Mouse (Mus musculus) E14TG2a.4 (cell line): ENCODE results near the gene Rnf38.

ENCODE experiments used
- CTCF ChIP-seq: conservative IDR thresholded peaks from 2 replicates; pipeline ENCODE4 v1.5.1; 2014; ENCODE audit warnings: low read length
- POU5F1 ChIP-seq: IDR thresholded peaks from 2 replicates; pipeline ENCODE4 v1.6.1; 2014; ENCODE audit warnings: low read length, borderline replicate concordance

DNA sequence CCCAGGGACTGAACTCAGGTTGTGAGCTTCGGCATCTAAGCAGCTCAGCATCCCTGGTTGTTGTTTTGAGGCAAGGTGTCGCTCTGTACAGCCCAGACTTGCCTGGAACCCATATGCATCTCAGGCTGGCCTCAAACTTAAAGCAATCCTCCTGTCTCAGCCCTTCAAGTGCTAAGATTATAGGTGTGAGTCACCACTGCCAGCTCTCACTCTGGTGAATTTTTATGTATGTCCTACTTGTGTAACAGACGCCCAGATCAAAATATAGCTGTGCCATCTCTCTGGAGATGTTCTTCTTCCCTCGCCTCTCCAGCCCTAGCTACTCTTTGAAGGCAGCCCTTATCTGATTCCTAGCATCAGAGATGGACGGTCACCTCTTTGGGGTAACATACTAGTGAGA lies 17.9 kb upstream of the Rnf38 start:
- no peak for TF ChIP-seq POU5F1
- TF ChIP-seq CTCF, result no peak
